Mouse (Mus musculus) lung, postnatal 0 days (tissue): ENCODE data around the gene Polr1c. TPM values are rescaled to one million over a fixed set of nuclear protein-coding genes. Genes with fewer than 3 reads are reported as not detected.
A peak's percentile ranks its signal among the peaks of the same experiment; 100 is the strongest.

ENCODE experiments used
- ATAC-seq: fragments of 200-750 bp; cut with Nextera tagmentation; 2 replicates; pipeline ENCODE4 v1.8.0; 2017; ENCODE audit warnings: moderate library complexity
- DNase-seq: peaks from one replicate; pipeline ENCODE4 v3.0.0-alpha.2; 2016; ENCODE audit warnings: low spot score
- H3K27ac ChIP-seq: fragments of 300-500 bp; sonication (generic); 2 replicates; pipeline ENCODE4 v1.5.1; 2014; ENCODE audit warnings: antibody characterized with exemption, mild to moderate bottlenecking, low read length, mixed read lengths
- H3K27me3 ChIP-seq: fragments of 300-500 bp; sonication (generic); replicated peaks from 2 replicates; pipeline ENCODE4 v1.6.1; 2014; ENCODE audit warnings: low read length, mixed read lengths; ENCODE audit not compliant: insufficient read depth
- H3K36me3 ChIP-seq: fragments of 300-500 bp; sonication (generic); 2 replicates; pipeline ENCODE4 v1.6.1; 2014; ENCODE audit warnings: low read length, mixed read lengths; ENCODE audit not compliant: insufficient read depth
- H3K4me1 ChIP-seq: fragments of 300-500 bp; sonication (generic); 2 replicates; pipeline ENCODE4 v1.6.1; 2014; ENCODE audit warnings: antibody characterized with exemption, low read depth, low read length, mixed read lengths; ENCODE audit not compliant: insufficient read depth
- H3K4me2 ChIP-seq: fragments of 300-500 bp; sonication (generic); replicated peaks from 2 replicates; pipeline ENCODE4 v1.6.1; 2014; ENCODE audit warnings: low read depth, mild to moderate bottlenecking, low read length, moderate library complexity, mixed read lengths
- H3K4me3 ChIP-seq: fragments of 300-500 bp; sonication (generic); 2 replicates; pipeline ENCODE4 v1.5.1; 2014; ENCODE audit warnings: low read depth, low read length
- H3K9ac ChIP-seq: fragments of 300-500 bp; sonication (generic); replicated peaks from 2 replicates; pipeline ENCODE4 v1.6.1; 2014; ENCODE audit warnings: low read depth, mild to moderate bottlenecking
- H3K9me3 ChIP-seq: fragments of 300-500 bp; sonication (generic); 2 replicates; pipeline ENCODE4 v1.6.1; 2016; ENCODE audit warnings: low read length, mixed read lengths
- CTCF ChIP-seq: IDR thresholded peaks from 2 replicates; pipeline ENCODE4 v1.5.1; 2016; ENCODE audit warnings: antibody characterized with exemption, mild to moderate bottlenecking
- EP300 ChIP-seq: IDR thresholded peaks from 2 replicates; pipeline ENCODE4 v1.6.1; 2016; ENCODE audit warnings: antibody characterized with exemption, mild to moderate bottlenecking, control low read depth
- WGBS: fragments of 180-500 bp; shearing (Covaris S2); extraction: QIAGEN DNeasy Blood & Tissue Kit; methylation state at CpG from one replicate; pipeline ENCODE4 v1.1.7; 2014; 5-methylcytosine and 5-hydroxymethylcytosine counted together
- polyA plus RNA-seq: library from polyadenylated mRNA; unstranded; fragments of >200 nt; fragmentation: Nextera tagmentation; extraction: Ambion mirVana; gene quantifications from 2 replicates; pipeline ENCODE4 v1.2.1, GENCODE M21; 2015

The Polr1c gene
- 82.0 and 89.9 TPM in 2 replicates for polyA plus RNA-seq

DNA sequence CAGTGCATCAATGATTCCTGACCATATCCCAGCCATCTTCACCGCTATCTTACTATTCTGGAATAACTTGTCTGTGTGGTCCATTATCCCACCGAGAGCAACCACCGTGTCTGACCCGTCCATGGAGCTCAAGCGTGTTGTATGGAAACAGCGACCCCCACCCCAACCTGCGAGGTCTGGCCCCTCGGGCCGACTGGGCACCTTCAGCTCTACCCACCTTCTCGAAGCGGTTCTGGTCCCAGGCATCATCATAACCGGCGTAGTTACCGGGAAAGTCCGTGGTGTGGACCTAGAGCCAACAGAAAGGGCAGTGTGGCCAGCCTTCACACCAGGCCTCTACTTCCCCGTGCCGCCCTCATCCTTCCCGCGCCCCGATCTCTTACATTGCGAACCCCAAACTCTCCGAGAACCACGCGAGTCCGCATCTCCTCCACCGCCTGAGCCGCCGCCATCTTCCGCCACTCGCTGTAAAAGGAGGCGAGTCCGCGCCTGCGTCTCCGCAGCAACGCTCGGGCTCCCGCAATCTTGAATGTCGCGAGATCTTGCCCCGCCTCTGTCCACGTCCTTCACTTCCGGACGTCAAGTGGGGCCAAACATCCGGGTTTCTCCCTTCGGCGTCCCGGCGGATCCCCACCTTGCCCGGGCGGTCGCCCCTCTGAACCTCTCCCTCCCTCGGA is at the start of gene Polr1c, which contains the start of gene Yipf3:
Gene Polr1c (minus strand): TSS at position 543 of the 677 bp plus-strand sequence.
Gene Yipf3 (plus strand): TSS at position 569 of the 677 bp plus-strand sequence.
- peak within 1 kb of the TSS; percentile 99 for H3K9ac ChIP-seq
- peaks cover 29% of the 10 kb centered on the region; the same call in 1 of the 2 replicates for H3K36me3 ChIP-seq
- H3K4me1 ChIP-seq, result peaks cover 15% of the 10 kb centered on the region
- DNase-seq (peak; percentile 98), ATAC-seq (peak; percentile 89)
- no peak for TF ChIP-seq EP300
- peak within 1 kb of the TSS; percentile 91 for H3K27ac ChIP-seq
- no peaks in the 10 kb centered on the region for H3K27me3 ChIP-seq
- WGBS, result under 1% methylated on average over 49 of the region's 53 CpGs
- peak within 1 kb of the TSS; percentile 74 for H3K4me2 ChIP-seq
- peak within 1 kb of the TSS; percentile 89 for H3K4me3 ChIP-seq
- H3K9me3 ChIP-seq, result no peaks in the 10 kb centered on the region

DNA sequence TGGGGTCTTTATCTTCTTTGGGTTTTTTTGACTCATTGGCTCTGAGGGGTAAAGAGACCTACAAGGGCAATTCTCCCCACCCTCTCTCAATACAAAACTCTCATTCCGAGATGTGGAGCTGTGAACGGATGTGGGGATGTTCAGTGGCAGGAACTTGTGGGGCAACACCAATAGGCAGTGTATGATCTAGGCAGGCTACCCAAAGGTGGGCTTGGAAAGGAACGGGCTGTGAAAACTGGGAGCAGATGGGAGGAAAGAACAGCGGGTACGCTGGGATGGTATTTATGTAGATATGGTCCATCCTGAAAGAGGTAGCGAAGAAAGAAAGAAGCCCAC is 49.1 kb upstream of the Polr1c start:
- Histone ChIP-seq H3K9me3 (no peaks in the 10 kb centered on the region), H3K9ac (no peak overlapping the region), H3K4me2 (peak overlapping the region; percentile 99), H3K4me1 (peaks cover 11% of the 10 kb centered on the region; the same call in 1 of the 2 replicates), H3K27ac (no peak overlapping the region), H3K36me3 (no peaks in the 10 kb centered on the region), H3K27me3 (peaks cover 31% of the 10 kb centered on the region), H3K4me3 (peak overlapping the region; percentile 51; the same call in 1 of the 2 replicates)
- ATAC-seq (no peak), DNase-seq (no peak)
- TF ChIP-seq CTCF (no peak), EP300 (no peak)
- 7% methylated on average over 6 of the region's 6 CpGs for WGBS

DNA sequence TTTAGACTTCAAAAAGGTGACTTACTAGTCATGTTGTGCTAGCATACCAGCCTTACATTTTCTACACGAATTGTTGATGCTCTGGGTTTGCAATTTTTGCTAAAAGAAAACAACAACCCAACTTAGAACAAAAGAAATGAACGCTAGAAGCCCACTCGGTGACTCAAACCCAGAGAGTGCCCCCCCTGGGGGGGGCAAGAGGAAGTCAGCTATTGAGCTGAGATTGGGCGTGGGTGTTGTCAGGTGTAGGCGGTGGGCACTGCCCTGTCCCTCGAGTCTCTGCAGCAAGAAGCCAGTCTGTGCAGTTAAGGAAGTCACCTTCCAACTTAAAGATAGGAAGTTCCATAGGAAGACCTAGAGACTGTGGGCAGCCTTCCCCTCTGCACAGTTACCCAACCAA is 48.7 kb upstream of the Polr1c start:
- ATAC-seq (no peak), DNase-seq (no peak)
- H3K4me2 ChIP-seq, result no peak overlapping the region
- peaks cover 11% of the 10 kb centered on the region; the same call in 1 of the 2 replicates for H3K4me1 ChIP-seq
- no peak overlapping the region for H3K27ac ChIP-seq
- H3K27me3 ChIP-seq, result peaks cover 31% of the 10 kb centered on the region
- no peaks in the 10 kb centered on the region for H3K9me3 ChIP-seq
- H3K9ac ChIP-seq, result no peak overlapping the region
- no peaks in the 10 kb centered on the region for H3K36me3 ChIP-seq
- TF ChIP-seq EP300 (no peak), CTCF (no peak)
- WGBS, result 42% methylated on average over 6 of the region's 6 CpGs
- H3K4me3 ChIP-seq, result no peak overlapping the region

DNA sequence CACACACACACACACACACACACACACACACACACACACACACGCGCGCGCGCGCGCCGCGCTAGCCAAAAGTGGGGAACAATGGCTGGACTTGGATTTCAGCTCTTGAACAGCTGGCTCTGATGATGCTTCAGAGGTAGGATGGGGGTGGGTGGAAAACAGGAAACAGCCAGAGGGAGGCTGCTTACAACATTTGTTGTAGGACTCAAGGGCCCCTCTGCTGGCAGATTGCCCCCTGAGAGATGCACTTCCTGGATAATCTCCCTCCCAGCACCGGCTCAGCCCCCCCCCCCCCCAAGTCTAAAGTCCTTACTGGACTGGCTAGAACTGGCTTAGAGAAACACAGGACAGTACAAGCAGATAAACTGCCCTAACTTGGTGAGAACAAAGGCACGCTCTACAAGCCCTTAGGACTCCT is 39.8 kb upstream of the Polr1c start:
- Histone ChIP-seq H3K9ac (no peak overlapping the region), H3K4me3 (no peak overlapping the region), H3K27ac (0 out of 2 replicates have a peak overlapping the region, but pooled peaks have one; percentile 14), H3K36me3 (no peaks in the 10 kb centered on the region), H3K4me1 (0 out of 2 replicates have a peak, but pooled peaks cover 3% of the 10 kb centered on the region), H3K4me2 (no peak overlapping the region), H3K27me3 (no peaks in the 10 kb centered on the region), H3K9me3 (no peaks in the 10 kb centered on the region)
- ATAC-seq (peak; percentile 54), DNase-seq (peak; percentile 63)
- TF ChIP-seq EP300 (no peak), CTCF (peak; percentile 13; the same call in 1 of the 2 replicates)
- 38% methylated on average over 10 of the region's 11 CpGs for WGBS

DNA sequence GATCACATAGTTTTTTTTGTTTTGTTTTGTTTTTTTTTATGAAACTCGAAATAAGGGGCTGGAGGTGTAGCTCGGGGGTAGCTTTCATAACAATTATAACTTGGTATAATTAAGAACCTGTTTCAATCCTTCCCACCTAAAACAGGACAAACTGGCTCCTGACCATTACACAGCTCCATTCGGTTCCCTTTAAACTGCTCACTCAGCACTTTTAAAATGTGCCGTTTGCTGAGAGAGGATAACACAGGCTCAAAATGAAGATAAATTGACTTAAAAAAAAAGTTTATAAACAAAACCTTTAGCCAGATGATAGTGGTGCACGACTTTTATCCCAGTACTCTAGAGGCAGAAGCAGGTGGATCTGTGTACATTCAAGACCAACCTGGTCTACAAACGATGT is 37.6 kb upstream of the Polr1c start:
- H3K4me3 ChIP-seq, result no peak overlapping the region
- ATAC-seq, result no peak
- TF ChIP-seq CTCF (no peak), EP300 (no peak)
- H3K4me1 ChIP-seq, result peaks cover 11% of the 10 kb centered on the region; the same call in 1 of the 2 replicates
- 35% methylated on average over 6 of the region's 6 CpGs for WGBS
- no peaks in the 10 kb centered on the region for H3K27me3 ChIP-seq
- no peak overlapping the region for H3K27ac ChIP-seq
- no peak for DNase-seq
- no peaks in the 10 kb centered on the region for H3K36me3 ChIP-seq
- no peak overlapping the region for H3K4me2 ChIP-seq
- no peaks in the 10 kb centered on the region for H3K9me3 ChIP-seq
- H3K9ac ChIP-seq, result no peak overlapping the region

DNA sequence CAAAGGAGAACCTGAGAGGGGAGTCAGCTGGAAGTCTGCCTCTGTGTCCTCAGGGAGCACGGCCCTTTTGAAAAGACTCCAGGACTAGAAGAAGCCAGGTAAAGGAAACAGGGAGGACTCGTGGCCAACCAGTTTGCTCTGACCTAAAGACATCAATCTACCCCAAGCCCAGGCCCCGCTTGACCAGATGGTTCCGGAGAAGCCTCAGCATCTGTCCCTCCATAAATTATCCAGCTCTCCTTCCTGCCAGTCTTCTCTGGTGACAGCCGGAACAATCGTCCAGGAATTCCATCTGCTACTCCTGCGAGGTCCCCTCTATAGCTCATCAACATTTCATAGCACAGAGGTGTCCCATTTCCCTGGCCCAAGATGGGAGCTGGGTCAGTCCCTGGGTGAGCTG is 36.8 kb upstream of the Polr1c start:
- Histone ChIP-seq H3K27me3 (no peaks in the 10 kb centered on the region), H3K4me2 (no peak overlapping the region), H3K36me3 (no peaks in the 10 kb centered on the region), H3K4me3 (no peak overlapping the region), H3K27ac (no peak overlapping the region), H3K9me3 (no peaks in the 10 kb centered on the region), H3K4me1 (peaks cover 11% of the 10 kb centered on the region; the same call in 1 of the 2 replicates), H3K9ac (no peak overlapping the region)
- ATAC-seq (no peak), DNase-seq (no peak)
- TF ChIP-seq EP300 (no peak), CTCF (no peak)
- WGBS, result 55% methylated on average over 7 of the region's 7 CpGs
